Mouse (Mus musculus) kidney, adult 18-20 months (tissue): ENCODE measurements around the gene Rhobtb3.
"Not testable (repeated sequence)": the region's sequence is repeated elsewhere in the genome, so short reads cannot be mapped to it uniquely, and the experiment has no call there.

ENCODE experiments used
- DNase-seq: peaks from one replicate; pipeline ENCODE4 v3.0.0; 2021

Gene Rhobtb3

DNA sequence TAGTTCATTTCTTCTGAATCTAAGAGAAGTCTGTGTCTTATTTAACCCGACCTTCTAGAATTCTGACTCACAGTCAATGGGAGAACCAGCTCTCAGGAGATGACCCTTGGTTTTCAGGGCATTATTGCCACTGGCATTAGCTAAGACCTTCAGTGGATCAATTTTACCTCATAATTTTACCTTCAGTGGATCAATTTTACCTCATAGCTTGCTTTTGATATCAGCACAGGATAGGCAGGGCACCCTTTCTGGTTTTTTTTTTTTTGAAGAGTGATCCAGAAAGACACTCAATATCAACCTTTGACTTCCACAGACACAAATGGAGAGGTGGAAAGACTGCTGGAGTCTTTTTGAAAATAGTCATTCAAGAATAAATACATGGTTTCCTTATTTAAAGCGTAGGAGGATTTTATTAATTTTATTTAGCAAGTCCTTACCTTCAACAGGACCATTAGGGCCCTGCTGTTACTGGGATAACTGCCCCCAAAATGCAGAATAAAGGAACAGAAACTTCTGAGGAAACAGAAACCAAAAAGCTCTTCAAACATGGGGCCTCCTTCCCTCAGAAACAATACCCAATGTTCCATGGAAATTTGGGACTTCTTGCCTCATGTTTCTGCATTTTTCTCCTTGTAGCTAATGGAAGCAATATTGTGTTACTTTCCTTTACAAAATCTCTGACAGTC is 98.7 kb downstream of the Rhobtb3 start:
- DNase-seq: no peak

- peak; percentile 7 for DNase-seq
Measured at GRCm38 (mm10) chr13:75843993-75844683, 99.6 kb downstream of the Rhobtb3 start.

- no peak for DNase-seq
Measured at GRCm38 (mm10) chr13:75843331-75843730, 100.4 kb downstream of the Rhobtb3 start.

- DNase-seq: no peak
Measured at GRCm38 (mm10) chr13:75841950-75842349, 101.8 kb downstream of the Rhobtb3 start.

- peak; percentile 18 for DNase-seq
Measured at GRCm38 (mm10) chr13:75840752-75841285, 102.9 kb downstream of the Rhobtb3 start.

DNA sequence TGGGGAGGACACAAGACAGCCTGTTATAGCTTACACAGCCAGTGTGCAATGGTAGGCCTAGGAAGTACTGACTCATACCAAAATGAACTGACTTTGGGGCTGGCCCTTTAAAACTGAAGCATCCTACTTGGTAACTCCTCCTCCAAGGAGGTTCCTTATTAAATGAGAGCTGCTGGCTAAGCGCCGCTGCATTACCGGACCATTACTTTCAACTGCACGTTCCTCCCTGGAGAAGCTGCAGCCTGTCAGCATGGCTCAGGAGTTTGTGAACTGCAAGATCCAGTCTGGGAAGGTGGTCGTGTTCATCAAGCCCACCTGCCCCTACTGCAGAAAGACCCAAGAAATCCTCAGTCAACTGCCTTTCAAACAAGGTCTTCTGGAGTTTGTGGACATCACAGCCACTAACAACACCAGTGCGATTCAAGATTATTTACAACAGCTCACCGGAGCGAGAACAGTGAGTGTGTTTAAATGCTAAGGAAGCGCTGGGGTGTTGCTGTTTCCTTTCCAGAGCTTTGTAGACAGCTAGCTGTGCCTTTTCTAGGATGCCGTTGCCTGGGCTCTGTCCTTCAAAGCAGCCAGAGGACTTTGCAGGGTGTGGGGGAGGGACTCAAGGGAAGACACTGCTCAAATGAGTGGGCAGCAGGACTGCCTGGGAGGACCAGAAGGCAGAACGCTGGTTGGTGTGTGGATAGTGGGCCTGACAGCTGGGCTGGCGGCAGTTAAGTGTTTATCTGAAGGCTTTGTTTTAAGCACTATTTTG is 103.8 kb downstream of the Rhobtb3 start, which contains the start of gene Glrx:
Glrx (plus strand) TSS at position 150 of the 763 bp plus-strand sequence.
- peak; percentile 89 for DNase-seq

- DNase-seq: no peak
Measured at GRCm38 (mm10) chr13:75838506-75838905, 105.2 kb downstream of the Rhobtb3 start.

DNA sequence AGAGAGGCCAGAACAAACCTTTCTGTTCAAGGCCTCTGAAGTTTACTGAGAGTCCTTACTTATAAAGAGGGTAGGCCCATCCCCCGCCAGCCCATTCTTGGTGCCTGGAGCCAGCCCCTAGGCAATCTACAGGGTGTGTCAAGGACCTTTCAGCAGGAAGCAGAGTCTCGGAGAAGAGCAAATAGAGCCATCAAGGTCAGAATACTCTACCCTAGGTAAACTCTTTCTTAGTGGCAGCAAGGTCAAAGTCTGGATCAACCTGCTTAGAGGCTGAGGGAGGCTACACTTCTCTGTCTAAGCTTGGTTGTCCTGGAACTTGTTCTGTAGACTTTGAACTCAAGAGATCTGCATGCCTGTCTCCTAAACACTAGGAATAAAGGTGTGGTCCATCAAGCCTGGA is 108.3 kb downstream of the Rhobtb3 start:
- DNase-seq: no peak

DNA sequence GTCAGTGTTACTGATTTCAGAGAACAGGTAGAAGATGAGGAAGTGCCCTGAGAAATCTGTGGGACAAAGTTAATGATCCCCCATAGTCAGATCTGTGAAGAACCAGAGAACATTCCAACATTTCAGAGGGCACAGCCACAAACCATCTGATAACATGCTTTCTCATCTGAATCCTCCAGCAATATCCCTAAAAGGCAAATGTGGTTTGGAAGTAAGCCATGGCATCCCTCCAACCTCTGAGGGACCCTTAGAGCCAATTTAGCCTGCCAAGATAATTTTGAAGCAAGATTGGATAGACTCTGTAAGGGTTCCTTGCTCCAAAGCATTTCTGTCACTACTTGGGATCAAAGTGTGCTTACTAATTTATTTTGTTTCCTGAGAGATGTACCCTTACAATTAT is 110.2 kb downstream of the Rhobtb3 start:
- peak; percentile 12 for DNase-seq

DNA sequence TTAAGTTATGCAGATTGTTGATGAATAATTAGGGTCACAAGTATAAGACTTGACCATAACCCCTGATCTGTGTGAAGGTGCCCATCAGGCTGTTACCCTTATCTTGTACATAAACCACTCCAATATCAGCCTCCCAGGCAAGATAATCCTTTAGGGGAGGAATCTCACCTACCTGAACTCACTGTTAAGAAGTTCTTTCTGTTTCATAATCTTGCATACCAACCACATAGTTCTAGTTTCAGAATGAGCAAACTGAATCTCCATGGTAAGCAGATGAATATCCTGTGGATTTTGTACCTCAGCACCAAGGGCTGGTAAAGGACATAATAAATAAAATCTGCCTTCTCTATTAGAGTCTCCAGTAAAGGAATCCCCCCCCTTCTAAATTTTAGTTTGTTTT is 111.0 kb downstream of the Rhobtb3 start:
- no peak for DNase-seq

DNA sequence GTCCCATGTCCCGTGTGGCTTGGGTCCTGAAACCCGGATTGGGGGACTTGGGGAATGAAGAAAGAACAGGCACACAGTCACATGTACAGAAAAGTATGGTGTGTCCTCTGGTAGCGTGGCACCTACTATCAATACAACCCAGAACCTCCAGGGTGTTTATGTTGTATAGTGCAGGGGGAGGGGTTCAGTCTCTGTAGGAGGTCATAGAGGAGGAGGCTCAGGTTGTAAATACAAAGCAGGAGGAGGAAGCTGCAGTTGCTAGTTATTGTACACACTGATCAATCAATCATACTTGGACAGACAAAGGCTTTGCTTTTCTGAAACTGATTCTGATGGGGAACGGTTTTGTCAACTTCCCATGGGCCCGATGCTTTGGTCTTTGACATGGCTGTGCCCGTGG is 112.0 kb downstream of the Rhobtb3 start:
- no peak for DNase-seq

DNA sequence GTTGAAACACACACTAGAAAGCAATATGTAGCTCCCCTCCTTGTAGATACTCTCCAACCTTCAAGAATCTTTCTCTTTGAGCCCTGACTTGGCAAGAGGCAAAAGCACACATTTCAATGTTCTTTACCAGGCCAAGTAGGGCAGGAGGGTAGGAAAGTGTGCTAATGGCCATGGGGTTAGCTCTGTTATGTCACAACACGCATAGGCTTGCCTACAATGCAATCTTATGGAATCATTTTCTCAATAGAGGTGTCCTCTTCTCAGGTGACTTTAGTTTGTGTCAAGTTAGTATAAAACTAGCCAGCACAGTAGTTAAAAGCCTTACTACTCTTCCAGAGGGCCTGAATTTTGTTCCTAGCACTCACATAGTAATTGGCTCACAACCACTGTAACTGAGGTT is 113.0 kb downstream of the Rhobtb3 start:
- no peak for DNase-seq

GRCm38 (mm10) chr13:75825388-75825787 is 118.3 kb downstream of the Rhobtb3 start:
- no peak for DNase-seq

DNA sequence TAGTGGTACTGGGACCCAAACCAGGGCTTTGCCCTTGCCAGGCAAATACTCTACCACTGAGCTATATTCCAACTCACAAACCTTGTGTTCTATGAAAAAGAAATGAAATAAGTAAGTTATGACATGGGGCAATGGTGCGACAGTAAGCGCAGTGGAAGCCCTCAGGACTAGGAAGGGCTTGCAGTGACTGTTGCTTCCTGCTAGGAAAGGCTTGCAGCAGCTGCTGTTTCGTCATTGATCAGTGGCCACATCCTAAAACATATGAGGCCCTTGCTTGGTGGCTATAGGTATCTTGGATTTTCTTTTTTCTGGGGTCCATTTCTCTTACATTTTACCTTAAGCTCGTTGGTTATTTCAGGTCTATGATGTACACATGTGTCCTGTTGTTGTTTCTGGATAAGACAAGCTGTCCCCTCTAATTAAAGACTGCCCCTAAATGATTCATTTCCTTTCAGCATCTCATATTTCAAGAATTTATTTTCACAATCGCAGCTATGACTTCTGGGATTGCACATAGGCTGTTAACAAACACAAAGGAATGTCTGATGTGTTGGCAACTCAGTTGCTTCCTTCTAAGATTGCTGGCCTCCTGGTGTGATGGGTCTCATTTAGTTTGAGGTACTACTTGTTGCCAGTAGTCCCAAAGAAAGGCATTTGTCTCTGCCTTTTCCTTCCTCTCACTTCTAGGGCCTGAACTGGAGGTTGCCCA is 119.0 kb downstream of the Rhobtb3 start:
- no peak for DNase-seq

GRCm38 (mm10) chr13:75823201-75823600 is 120.5 kb downstream of the Rhobtb3 start:
- DNase-seq: no peak

GRCm38 (mm10) chr13:75822366-75822765 is 121.4 kb downstream of the Rhobtb3 start:
- not testable (repeated sequence) for DNase-seq

- no peak for DNase-seq
Measured at GRCm38 (mm10) chr13:75819898-75820297, 123.8 kb downstream of the Rhobtb3 start.
